Mouse (Mus musculus): Measurements from ENCODE around the gene Gm49369. TPM values are rescaled to one million over a fixed set of nuclear protein-coding genes. Genes with fewer than 3 reads are reported as not detected.

Gm49369 gene
- 1.9 TPM in 1 of 2 replicates, not detected in the other for polyA plus RNA-seq (2015; fragmentation: Nextera tagmentation; extraction: Ambion mirVana)

DNA sequence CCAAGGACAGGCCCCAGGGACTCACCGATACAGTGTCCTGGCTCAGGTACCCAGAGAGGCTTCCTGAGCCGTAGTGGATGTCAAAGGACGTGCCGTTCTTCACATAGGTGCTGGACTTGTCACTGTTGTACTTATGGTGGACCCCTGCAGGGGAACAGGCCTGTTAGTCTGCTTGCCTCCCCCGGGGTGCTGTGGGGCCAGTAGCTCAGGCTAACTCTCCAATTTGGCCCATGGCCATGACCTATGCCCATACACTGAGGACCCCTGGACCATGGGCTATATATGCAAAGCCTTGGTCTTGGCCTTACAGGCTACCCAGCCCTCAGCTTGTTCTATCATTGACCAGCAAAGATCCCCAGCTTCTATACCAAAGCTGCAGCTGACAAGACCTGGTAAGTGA, at the start of gene Gm49369:
Gm49369 (minus strand) TSS at position 101 of the 400 bp plus-strand sequence.
- Histone ChIP-seq H3K4me3 (no peak within 1 kb of the TSS), H3K9me3 (no peaks in the 10 kb centered on the region), H3K9ac (no peak within 1 kb of the TSS), H3K36me3 (peaks cover 62% of the 10 kb centered on the region), H3K4me2 (no peak within 1 kb of the TSS), H3K4me1 (replicated peaks) (peaks cover 19% of the 10 kb centered on the region), H3K27me3 (no peaks in the 10 kb centered on the region), H3K27ac (replicated peaks) (no peak within 1 kb of the TSS)
- WGBS, result 98% methylated on average over 5 of the region's 5 CpGs
- no peak for ATAC-seq (ENCODE audit: low FRiP score, low read depth)

DNA sequence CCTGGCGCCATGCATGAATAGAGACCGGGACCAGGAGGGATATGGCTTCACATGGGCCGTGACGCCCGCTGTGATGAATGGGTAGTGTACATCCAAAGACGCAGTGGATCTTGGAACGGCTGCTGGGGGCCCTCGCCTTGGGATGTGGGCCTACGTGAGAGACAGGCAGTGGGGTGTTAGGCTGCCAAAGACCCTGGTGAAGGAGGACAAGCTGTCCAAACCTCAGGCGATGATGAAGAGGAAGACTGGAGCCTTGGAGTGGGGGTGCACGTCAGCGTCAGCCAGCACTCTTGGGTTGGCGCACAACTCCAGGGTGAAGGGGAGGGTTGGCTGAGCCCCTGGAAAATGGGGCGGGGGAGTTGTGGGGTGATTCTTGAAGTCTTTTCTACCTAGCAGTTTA, 48.6 kb upstream of the Gm49369 start:
- no peak for ATAC-seq (ENCODE audit: low FRiP score, low read depth)
- no peak overlapping the region for H3K27ac ChIP-seq (replicated peaks)
- H3K4me3 ChIP-seq, result no peak overlapping the region
- H3K9ac ChIP-seq, result no peak overlapping the region
- H3K27me3 ChIP-seq, result no peaks in the 10 kb centered on the region
- H3K9me3 ChIP-seq, result no peaks in the 10 kb centered on the region
- no peak overlapping the region for H3K4me2 ChIP-seq
- no peaks in the 10 kb centered on the region for H3K36me3 ChIP-seq
- H3K4me1 ChIP-seq (replicated peaks), result peaks cover 8% of the 10 kb centered on the region
- WGBS, result 78% methylated on average over 14 of the region's 14 CpGs

DNA sequence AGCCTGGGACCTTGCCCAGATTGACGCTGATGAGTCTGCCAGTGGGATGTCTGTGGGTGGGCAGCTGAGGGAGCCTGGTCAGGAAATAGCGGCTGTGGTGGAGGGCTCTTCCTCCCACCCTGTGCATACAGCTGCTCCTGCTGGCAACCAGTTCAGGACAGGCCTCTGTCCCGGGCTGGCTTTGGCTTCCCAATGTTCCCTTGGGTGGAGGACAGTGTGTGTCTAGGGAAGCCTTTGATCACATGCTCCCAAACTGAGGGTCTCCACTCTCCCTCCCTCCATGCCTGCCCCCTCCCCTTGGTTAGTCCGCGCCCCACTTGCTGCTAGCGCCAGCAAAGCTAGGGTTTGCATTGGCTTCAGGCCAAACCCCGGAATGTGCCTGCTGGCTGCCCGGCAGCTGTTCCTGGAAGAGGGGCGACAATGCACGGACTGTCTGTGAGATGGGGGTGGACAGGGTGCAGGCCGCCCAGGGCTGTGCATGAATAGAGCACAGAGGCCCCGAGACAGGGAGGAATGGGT, 47.8 kb upstream of the Gm49369 start:
- Histone ChIP-seq H3K4me1 (replicated peaks) (peaks cover 8% of the 10 kb centered on the region), H3K4me2 (peak overlapping the region; percentile 28), H3K4me3 (no peak overlapping the region), H3K9me3 (no peaks in the 10 kb centered on the region), H3K27ac (replicated peaks) (no peak overlapping the region), H3K36me3 (no peaks in the 10 kb centered on the region), H3K27me3 (no peaks in the 10 kb centered on the region), H3K9ac (no peak overlapping the region)
- peak; percentile 86 for ATAC-seq (ENCODE audit: low FRiP score, low read depth)
- 39% methylated on average over 12 of the region's 12 CpGs for WGBS

DNA sequence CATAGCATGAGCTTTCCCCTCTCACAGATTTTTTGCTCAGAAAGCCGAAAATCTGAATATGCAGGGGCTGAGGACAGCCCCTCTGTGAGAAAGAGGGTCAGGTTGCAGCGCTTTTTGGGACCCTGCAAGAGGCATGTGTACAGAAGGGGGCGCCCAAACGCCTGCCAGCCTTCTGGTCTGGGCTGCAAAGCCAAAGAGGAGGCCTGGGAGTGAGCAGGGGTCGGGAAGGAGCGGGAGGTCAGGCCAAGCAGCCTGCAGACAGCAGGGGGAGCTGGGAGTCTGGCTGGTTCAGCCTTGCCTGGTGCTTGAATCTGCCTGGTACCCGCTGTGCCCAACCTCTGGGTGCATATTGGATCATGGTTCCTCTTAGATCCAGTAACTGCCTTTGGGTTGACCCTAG, 45.7 kb upstream of the Gm49369 start:
- Histone ChIP-seq H3K4me1 (replicated peaks) (peaks cover 8% of the 10 kb centered on the region), H3K9me3 (no peaks in the 10 kb centered on the region), H3K4me3 (no peak overlapping the region), H3K27me3 (no peaks in the 10 kb centered on the region), H3K27ac (replicated peaks) (no peak overlapping the region), H3K4me2 (no peak overlapping the region), H3K36me3 (no peaks in the 10 kb centered on the region), H3K9ac (no peak overlapping the region)
- no peak for ATAC-seq (ENCODE audit: low FRiP score, low read depth)
- WGBS, result 6% methylated on average over 7 of the region's 7 CpGs

DNA sequence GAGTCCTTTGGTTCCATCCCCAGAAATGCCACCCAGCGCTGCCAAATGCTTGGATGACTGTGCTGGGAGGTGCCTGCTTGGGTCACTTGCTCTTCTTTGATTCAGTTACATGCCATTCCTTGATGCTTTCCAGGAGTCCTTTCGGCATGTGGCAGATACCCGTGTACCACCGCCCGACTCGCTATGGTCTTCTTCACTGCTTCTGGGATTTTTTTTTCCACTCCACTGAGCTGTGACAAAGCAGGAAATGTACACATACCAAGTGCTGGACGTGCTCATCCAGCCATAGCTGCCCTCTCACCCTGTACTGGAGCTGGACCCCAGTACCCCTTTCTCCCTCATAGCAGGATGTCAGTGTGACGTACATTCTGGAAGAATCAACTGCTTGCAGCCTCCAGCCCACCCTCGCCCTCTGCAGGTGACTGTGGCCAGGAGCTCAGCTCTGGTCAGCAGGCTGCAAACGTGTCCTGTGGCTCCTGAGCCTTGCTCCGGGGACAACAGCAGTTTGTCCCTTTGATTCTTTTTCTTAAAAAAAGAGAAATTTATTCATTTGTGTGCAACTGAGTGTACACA, 43.3 kb upstream of the Gm49369 start:
- Histone ChIP-seq H3K9ac (no peak overlapping the region), H3K36me3 (no peaks in the 10 kb centered on the region), H3K27me3 (no peaks in the 10 kb centered on the region), H3K27ac (replicated peaks) (no peak overlapping the region), H3K4me2 (no peak overlapping the region), H3K4me1 (replicated peaks) (peaks cover 8% of the 10 kb centered on the region), H3K9me3 (no peaks in the 10 kb centered on the region), H3K4me3 (no peak overlapping the region)
- ATAC-seq (ENCODE audit: low FRiP score, low read depth), result no peak
- 43% methylated on average over 11 of the region's 11 CpGs for WGBS

DNA sequence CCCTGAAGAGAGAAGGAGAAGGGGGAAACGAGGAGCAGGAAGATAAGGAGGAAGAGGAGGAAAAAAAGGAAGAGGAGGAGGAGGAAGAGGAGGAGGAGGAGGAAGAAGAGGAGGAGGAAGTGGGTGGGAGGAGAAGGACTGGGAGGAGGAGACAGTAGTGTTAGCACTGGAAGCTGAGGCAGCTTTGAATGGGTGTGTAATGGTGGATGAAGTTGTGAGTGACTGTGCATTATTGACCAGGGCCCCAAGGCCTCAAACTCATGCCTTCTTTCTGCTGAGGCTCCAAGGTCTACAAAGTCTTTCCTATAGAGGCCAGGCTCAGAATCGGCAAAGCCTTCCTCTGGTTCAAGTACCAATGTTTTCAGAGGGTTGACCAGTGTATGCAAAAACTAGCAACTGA, 39.4 kb upstream of the Gm49369 start:
- Histone ChIP-seq H3K27me3 (no peaks in the 10 kb centered on the region), H3K4me2 (no peak overlapping the region), H3K9ac (no peak overlapping the region), H3K27ac (replicated peaks) (no peak overlapping the region), H3K4me1 (replicated peaks) (no peaks in the 10 kb centered on the region), H3K4me3 (no peak overlapping the region), H3K36me3 (no peaks in the 10 kb centered on the region), H3K9me3 (no peaks in the 10 kb centered on the region)
- 77% methylated on average over 2 of the region's 2 CpGs for WGBS
- no peak for ATAC-seq (ENCODE audit: low FRiP score, low read depth)

DNA sequence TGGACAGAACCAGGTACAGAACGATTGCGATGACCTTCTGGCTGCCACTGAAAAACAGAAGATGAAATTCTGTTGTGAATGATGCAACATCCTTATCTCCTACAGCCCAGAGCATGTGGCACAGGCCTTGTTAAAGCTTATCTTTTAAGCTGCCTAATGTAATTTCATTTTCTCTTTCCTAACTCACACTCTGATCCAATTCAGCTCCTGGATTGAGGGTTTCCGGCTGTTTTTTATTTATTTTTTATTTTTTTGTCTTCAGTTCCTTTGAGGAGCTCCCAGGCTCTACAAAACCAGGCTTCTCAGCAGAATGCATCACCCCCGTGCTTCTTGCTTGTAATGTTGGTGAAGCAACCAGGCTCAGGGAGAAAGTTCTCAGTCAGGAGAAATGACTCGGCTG, 37.4 kb upstream of the Gm49369 start:
- Histone ChIP-seq H3K4me1 (replicated peaks) (no peaks in the 10 kb centered on the region), H3K36me3 (no peaks in the 10 kb centered on the region), H3K9ac (no peak overlapping the region), H3K4me3 (no peak overlapping the region), H3K27ac (replicated peaks) (no peak overlapping the region), H3K27me3 (no peaks in the 10 kb centered on the region), H3K4me2 (no peak overlapping the region), H3K9me3 (no peaks in the 10 kb centered on the region)
- 87% methylated on average over 5 of the region's 5 CpGs for WGBS
- ATAC-seq (ENCODE audit: low FRiP score, low read depth), result no peak

DNA sequence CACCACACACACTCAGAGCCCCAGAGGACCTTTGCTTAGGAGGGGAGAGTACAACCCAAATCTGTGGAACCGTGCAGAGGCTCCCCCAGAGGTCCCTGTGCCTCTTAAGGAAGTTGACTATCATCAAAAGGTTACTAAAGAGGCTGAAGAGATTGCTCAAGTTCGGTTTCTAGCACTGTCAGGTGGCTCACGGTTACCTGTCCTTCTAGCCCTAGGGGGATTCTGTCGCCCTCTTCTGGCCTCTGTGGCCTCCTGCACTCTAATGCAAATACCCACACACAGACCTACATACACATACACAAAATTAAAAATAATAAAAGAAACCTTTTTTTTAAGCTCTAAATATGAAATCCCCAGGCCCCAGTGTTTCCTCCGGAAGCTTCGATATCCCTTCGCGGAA, 36.2 kb upstream of the Gm49369 start:
- Histone ChIP-seq H3K27ac (replicated peaks) (no peak overlapping the region), H3K9ac (no peak overlapping the region), H3K4me3 (no peak overlapping the region), H3K9me3 (no peaks in the 10 kb centered on the region), H3K27me3 (no peaks in the 10 kb centered on the region), H3K4me2 (no peak overlapping the region), H3K4me1 (replicated peaks) (no peaks in the 10 kb centered on the region), H3K36me3 (no peaks in the 10 kb centered on the region)
- no peak for ATAC-seq (ENCODE audit: low FRiP score, low read depth)
- WGBS, result 90% methylated on average over 8 of the region's 8 CpGs

DNA sequence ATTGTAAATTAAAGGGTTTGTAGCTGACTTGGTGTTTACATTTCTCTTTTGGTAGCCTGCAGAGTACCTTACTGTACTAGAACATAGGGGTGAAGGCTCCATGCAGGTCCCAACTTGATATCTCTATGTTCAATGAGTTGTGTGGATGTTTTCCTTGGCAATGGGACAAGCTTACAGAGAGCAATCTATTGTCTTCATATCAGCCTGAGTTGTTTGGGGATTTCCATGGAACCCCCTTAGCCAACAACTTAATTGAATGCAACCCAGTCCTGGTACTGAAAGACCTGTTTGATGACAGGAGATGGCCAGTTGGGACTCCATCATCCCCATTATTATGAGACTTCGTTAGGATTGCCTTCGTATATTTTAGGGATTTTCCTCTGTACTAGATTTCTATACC, 35.6 kb upstream of the Gm49369 start:
- no peak for ATAC-seq (ENCODE audit: low FRiP score, low read depth)
- Histone ChIP-seq H3K4me2 (no peak overlapping the region), H3K4me3 (no peak overlapping the region), H3K4me1 (replicated peaks) (no peaks in the 10 kb centered on the region), H3K36me3 (no peaks in the 10 kb centered on the region), H3K27ac (replicated peaks) (no peak overlapping the region), H3K9me3 (no peaks in the 10 kb centered on the region), H3K9ac (no peak overlapping the region), H3K27me3 (no peaks in the 10 kb centered on the region)
- 97% methylated on average over 2 of the region's 2 CpGs for WGBS

DNA sequence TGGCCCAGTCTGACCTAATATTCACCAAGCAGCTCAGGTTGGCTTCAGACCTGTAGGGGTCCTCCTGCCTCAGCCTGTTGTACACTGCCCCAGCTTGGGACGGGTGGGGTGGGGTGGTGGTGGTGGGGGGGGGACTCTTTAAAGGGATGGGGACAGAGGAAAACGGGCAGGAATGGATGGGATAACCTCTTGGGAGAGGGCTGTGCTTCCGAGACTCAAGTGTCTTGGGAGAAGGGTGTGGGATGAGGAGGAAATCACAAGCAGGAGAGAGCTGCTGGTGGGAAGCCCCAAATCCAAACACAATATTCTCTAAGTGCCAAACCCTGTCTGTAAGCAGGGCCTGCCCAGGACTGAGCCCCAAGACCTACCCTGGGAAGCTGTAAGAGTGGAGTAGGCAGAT, 33.8 kb upstream of the Gm49369 start:
- H3K9ac ChIP-seq, result no peak overlapping the region
- no peak overlapping the region for H3K4me3 ChIP-seq
- H3K4me1 ChIP-seq (replicated peaks), result no peaks in the 10 kb centered on the region
- H3K4me2 ChIP-seq, result no peak overlapping the region
- H3K27ac ChIP-seq (replicated peaks), result no peak overlapping the region
- H3K36me3 ChIP-seq, result no peaks in the 10 kb centered on the region
- H3K9me3 ChIP-seq, result no peaks in the 10 kb centered on the region
- no peaks in the 10 kb centered on the region for H3K27me3 ChIP-seq
- 72% methylated on average over 3 of the region's 3 CpGs for WGBS
- no peak for ATAC-seq (ENCODE audit: low FRiP score, low read depth)

DNA sequence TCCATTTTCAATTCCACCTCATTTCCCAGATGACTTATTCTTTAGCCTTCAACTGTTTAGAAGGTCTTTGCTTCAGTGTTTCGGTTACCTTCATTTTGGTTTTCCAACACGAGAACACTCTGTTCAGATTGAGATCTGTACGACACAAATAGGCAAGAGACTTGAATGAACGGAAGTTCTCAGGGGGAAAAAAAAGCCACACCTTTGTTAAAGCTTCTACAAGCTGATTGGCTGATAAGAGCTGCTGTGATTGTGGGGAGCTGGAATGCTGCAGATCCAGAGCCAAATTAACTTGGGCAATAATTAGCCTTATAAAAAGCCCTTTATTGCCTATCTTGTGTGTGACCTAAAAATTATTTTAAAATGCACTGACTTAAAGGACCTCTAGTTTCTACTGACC, 32.8 kb upstream of the Gm49369 start:
- H3K9me3 ChIP-seq, result no peaks in the 10 kb centered on the region
- H3K4me1 ChIP-seq (replicated peaks), result no peaks in the 10 kb centered on the region
- no peak overlapping the region for H3K27ac ChIP-seq (replicated peaks)
- no peak overlapping the region for H3K4me2 ChIP-seq
- H3K9ac ChIP-seq, result no peak overlapping the region
- no peak for ATAC-seq (ENCODE audit: low FRiP score, low read depth)
- no peak overlapping the region for H3K4me3 ChIP-seq
- H3K27me3 ChIP-seq, result no peaks in the 10 kb centered on the region
- no peaks in the 10 kb centered on the region for H3K36me3 ChIP-seq
- 70% methylated on average over 4 of the region's 4 CpGs for WGBS

DNA sequence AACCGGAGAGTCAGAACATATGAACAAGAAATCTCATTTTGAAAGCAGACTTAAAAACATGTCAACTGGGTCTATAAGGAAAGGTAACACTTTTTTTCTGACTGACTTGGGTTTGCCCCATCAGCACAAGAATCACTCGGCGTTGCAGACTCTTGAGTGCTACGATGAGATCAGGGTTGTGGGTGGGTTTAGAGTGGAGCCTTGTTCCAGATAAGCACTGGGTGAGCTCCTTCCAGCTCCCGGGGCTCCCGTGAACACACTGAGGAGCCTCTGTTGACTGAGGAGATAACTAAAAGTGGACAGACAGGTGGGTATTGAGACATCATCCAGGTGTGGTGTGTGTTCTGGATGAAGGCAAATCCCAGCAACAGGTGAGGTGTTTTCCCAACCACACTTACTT, 30.8 kb upstream of the Gm49369 start:
- Histone ChIP-seq H3K9ac (no peak overlapping the region), H3K4me3 (no peak overlapping the region), H3K4me2 (no peak overlapping the region), H3K4me1 (replicated peaks) (no peaks in the 10 kb centered on the region), H3K27me3 (no peaks in the 10 kb centered on the region), H3K36me3 (no peaks in the 10 kb centered on the region), H3K27ac (replicated peaks) (no peak overlapping the region), H3K9me3 (no peaks in the 10 kb centered on the region)
- no peak for ATAC-seq (ENCODE audit: low FRiP score, low read depth)
- WGBS, result 90% methylated on average over 6 of the region's 6 CpGs

DNA sequence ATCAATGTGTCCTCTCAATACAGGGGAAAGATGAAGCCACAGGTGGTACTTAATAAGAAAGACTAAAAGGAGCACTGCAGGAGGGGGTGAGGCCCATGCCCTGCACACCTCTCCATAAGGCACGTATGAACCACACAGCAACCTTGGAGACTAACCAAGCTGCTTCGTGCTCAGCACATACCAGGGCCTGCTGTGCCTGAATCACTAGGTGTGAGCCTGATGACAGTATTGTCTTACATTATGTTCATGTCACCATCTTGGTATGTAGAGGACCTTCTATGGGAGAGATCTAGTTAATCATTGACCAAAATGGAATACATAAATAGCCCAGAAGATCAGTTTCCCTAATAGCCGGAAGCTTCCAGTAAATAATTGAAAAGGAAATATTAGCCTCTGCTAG, 27.1 kb upstream of the Gm49369 start:
- no peak for ATAC-seq (ENCODE audit: low FRiP score, low read depth)
- no peaks in the 10 kb centered on the region for H3K36me3 ChIP-seq
- no peak overlapping the region for H3K9ac ChIP-seq
- no peak overlapping the region for H3K4me3 ChIP-seq
- H3K4me2 ChIP-seq, result no peak overlapping the region
- H3K9me3 ChIP-seq, result no peaks in the 10 kb centered on the region
- H3K27me3 ChIP-seq, result no peaks in the 10 kb centered on the region
- H3K27ac ChIP-seq (replicated peaks), result no peak overlapping the region
- H3K4me1 ChIP-seq (replicated peaks), result no peaks in the 10 kb centered on the region
- 81% methylated on average over 3 of the region's 3 CpGs for WGBS

Data from hindbrain, embryonic 15.5 days (tissue).